Mouse (Mus musculus) megakaryocyte, embryonic 14.5 days (primary cell): ENCODE results near the gene Enox1.

Experiments
- FLI1 ChIP-seq: IDR thresholded peaks from 2 replicates; pipeline ENCODE4 v1.6.1; 2012; ENCODE audit warnings: low read length, inconsistent platforms, mixed read lengths
- GATA1 ChIP-seq: IDR thresholded peaks from 3 replicates; pipeline ENCODE4 v1.6.1; 2012; ENCODE audit warnings: mixed read lengths, low read length, inconsistent platforms, borderline replicate concordance

DNA sequence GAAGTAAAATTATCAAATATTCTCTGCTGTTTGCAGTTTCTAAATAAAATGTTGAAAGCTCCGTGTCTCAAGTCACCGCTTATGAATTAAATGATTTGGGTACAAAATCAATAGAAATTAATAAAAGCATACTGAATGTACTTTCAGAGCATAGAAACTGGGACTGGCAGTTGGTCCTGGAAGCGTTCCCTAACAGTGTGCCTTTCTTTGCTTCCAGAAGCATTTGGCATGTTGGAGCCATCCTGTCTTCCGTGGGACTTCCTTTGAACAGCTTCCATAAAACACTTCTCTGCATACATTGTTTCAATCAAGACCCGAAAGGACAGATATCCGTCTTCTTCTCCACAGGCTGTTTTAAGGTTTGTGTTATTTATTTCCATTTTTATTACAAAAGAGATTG, 285.0 kb downstream of the Enox1 start:
- TF ChIP-seq GATA1 (no peak), FLI1 (no peak)
